Mouse (Mus musculus): ENCODE measurements around the gene Arpc3.
"Not testable (repeated sequence)": the region's sequence is repeated elsewhere in the genome, so short reads cannot be mapped to it uniquely, and the experiment has no call there.

Arpc3 gene

GRCm38 (mm10) chr5:122439400-122440094 is 47.9 kb downstream of the Arpc3 start:
- DNase-seq (ENCODE audit: low spot score in 2 of 2) = no peak

GRCm38 (mm10) chr5:122440095-122440630 is 48.5 kb downstream of the Arpc3 start:
- no peak for DNase-seq (ENCODE audit: low spot score in 2 of 2)

DNA sequence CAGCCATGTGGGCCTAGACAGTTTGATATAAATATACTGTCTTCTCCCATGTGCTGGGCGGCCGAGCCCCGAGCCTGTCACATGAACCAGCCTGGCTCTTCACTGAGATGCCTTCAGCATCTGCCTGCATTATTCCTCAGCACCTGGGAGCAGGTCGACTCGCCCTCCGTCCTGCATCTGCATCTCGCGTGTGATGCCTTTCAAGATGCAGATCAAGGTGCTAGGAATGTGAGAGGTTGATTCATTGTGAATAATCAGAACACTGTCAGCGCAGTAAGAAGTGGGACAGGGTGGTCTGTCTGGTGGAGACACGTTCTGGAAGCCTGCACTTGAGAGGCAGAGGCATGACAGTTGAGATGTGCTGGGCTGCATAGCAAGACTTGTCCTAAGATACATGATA is 52.8 kb downstream of the Arpc3 start:
- DNase-seq (ENCODE audit: low spot score in 2 of 2) = no peak

- DNase-seq (ENCODE audit: low spot score in 2 of 2) = no peak
These were observed 53.5 kb downstream of the Arpc3 start for GRCm38 (mm10) chr5:122445051-122445610.

GRCm38 (mm10) chr5:122447857-122448256 is 56.2 kb downstream of the Arpc3 start:
- no peak for DNase-seq (ENCODE audit: low spot score in 2 of 2)

- DNase-seq (ENCODE audit: low spot score in 2 of 2) = no peak
These were observed 57.2 kb downstream of the Arpc3 start for GRCm38 (mm10) chr5:122448869-122449268.

DNA sequence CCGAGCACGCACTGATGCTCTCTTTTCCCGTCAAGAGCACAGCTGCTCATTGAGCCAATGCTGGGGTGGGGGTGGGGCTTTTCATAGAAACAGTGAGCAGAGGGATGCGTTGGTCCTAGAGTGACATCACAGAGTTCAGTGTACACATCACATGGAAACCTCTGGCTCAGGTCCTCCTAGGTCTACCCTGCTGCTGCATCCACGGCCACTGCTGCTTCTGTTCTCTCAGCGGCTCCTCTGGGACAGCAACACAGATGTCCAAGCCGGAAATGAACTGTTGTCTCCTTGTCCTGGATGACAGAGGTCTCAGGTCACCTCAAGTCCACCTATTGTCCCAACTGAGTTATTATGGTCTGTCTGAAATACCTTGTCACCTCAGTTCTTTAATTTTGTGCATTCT is 58.3 kb downstream of the Arpc3 start:
- DNase-seq (ENCODE audit: low spot score in 2 of 2) = no peak

DNA sequence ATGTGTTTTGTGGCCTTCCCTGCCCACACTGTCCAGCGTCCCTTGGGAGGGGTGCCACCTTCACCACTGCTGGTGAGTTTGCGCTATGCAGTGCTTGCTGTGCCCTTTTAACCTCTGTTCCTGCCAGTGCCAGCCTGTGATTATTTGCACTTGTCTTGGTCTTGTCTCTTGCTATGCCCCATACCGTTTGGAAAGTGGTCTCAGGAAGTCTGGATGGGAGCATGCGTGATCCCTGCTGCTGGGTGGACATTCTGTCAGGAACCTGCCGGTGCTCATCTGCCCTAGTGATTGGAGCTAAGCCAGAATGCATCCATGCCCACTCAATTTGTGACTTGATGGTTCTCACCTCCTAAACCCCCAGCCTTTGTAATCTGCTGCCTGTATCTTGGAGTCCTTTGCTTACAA is 59.2 kb downstream of the Arpc3 start:
- no peak for DNase-seq (ENCODE audit: low spot score in 2 of 2)

GRCm38 (mm10) chr5:122451324-122451723 is 59.6 kb downstream of the Arpc3 start:
- no peak for DNase-seq (ENCODE audit: low spot score in 2 of 2)

DNA sequence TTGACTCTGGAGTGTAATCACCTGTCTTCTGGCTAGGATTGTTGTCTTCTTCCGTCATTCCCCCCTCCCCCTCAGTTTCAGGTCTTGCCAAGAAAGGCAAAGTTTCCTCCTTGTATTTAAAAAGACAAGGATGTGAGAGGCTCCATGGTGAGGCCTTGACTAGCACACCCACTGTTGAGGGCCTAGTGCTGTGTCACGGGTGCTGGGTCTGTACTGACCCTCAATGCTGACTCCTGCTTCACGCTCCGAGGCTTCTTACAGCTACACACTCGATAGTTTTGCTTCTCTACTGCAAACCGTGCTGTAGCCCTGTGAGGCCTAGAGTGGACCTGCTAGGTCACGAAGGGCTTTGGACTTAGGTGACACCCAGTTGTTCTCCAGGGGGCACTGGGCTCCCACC is 60.5 kb downstream of the Arpc3 start:
- no peak for DNase-seq (ENCODE audit: low spot score in 2 of 2)

DNA sequence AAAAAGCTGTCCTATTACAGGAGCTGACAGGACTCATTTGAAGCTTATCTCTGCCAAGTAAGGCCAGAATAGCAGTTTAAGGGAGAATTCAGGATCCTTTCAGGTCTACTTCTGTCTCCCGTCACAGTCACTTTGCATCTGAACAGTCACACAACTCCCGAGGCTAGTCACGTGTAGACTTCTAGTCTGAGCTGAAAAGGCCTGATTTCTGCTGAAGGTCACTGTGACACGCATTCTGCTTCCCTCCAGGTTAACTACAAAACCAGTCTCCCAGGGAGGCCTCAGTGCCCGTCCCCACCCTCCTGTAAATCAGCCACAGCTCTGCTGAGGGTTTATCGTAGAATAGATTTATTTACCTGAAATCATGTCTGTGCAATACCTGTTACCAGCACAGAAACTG is 61.5 kb downstream of the Arpc3 start:
- no peak for DNase-seq (ENCODE audit: low spot score in 2 of 2)

DNA sequence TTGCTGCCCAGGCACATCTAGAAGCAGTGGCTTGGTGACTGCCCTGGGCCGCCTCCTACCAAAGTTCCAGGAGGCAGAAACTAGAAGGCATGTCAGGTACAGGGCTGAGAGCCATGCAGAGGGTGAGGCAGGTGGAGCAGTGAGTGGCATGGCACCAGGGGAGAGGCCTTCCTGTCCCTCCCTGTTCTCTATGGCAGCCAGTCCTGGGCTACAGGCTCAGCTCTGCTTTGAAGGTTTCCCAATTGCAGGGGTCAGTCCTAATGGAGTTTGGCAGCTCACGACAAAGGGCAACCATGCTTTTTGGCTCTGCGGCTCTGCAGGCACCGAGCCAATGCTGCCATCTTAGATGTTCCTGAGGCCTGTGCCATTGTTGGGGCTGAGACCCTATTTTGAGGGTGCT is 62.8 kb downstream of the Arpc3 start:
- DNase-seq (ENCODE audit: low spot score in 2 of 2) = no peak

GRCm38 (mm10) chr5:122454883-122455282 is 63.2 kb downstream of the Arpc3 start:
- no peak for DNase-seq (ENCODE audit: low spot score in 2 of 2)

DNA sequence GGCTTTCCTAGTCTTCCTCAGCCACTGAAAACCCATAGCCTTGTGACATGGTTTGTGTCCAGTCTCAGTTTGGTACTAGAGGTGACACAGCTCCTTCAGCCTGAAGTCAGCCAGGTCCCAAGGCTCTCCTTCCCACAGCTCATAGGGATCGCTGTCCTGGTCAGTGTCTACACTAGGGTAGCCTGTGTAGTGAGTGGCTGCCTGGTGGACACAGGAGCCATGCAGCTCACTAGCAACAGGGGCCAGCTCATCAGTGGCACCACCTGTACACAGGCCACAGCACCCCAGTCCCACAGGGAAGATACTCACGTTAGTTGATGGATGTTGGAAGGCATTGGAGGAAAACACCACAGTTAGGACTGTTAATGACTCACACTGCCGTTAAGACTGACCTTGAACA is 63.9 kb downstream of the Arpc3 start:
- DNase-seq (ENCODE audit: low spot score in 2 of 2) = no peak

DNA sequence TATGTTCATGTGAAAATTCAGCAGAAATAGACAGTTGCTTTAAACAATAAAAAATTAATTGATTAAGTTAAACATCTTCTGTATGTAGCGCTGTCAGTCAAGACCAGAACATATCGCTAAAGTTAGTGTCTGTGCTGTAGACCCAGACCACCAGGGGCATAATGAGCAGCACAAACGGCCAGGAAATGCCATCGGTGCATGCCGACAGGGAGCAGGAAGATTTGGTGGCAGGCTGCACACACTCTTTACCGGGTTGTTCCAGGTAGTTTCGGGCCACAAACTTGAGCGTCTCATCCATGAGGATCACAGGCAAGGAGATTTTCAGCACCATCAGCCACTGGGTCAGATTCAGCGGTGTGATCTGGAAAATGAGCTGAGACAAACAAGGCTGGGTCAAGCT is 65.4 kb downstream of the Arpc3 start:
- DNase-seq (ENCODE audit: low spot score in 2 of 2) = not testable (repeated sequence)

GRCm38 (mm10) chr5:122458066-122458465 is 66.4 kb downstream of the Arpc3 start:
- DNase-seq (ENCODE audit: low spot score in 2 of 2) = no peak

DNA sequence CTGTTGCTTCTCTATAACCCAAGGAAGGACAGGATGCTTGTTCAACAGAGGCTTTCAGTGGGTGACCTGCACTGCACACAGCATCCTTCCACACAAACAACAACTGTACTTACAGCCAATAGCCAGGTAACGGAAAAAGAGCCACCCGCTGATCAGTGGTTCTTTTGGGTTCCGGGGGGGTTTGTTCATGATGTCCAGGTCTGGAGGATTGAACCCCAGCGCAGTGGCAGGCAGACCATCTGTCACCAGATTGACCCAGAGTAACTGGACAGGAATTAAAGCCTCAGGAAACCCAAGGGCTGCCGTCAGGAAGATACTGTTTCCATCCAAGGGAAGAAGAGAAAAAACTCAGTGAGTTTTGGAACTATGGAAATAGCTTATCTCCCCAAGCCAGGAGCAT is 67.7 kb downstream of the Arpc3 start:
- DNase-seq (ENCODE audit: low spot score in 2 of 2) = no peak

GRCm38 (mm10) chr5:122460656-122461055 is 69.0 kb downstream of the Arpc3 start:
- no peak for DNase-seq (ENCODE audit: low spot score in 2 of 2)

DNA sequence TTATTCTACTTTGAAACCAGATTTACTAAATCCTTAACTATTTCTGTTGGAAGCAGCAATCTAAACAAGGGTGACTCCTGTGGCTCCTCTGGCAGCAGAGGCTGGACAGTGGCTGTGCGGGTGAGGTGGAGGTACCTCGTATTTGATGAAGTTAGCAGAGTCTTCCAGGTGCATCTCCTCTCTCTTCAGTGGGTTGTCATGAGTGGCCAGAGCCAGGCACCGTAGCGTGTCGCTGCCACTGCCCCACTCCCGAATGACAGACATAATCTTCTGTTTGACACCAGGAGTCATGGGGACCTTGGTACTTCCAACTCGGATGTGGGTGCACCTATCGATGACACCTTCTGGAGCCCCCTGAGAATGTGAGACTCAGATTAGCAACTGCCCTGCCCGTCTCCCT is 69.8 kb downstream of the Arpc3 start:
- no peak for DNase-seq (ENCODE audit: low spot score in 2 of 2)

All from spleen, postnatal 14 days (tissue).